Mouse (Mus musculus) testis, adult 2 months (tissue): ENCODE data around the gene Olfr930.

Experiments used
- CTCF ChIP-seq: fragments of 200-500 bp; IDR thresholded peaks from 2 replicates; pipeline ENCODE4 v1.5.1; 2012; ENCODE audit warnings: low read depth, mild to moderate bottlenecking, inconsistent platforms, low read length, moderate library complexity; ENCODE audit not compliant: control insufficient read depth, insufficient read depth, insufficient replicate concordance
- POLR2A ChIP-seq: fragments of 200-500 bp; IDR thresholded peaks from 2 replicates; pipeline ENCODE4 v1.6.1; 2012; ENCODE audit warnings: low read depth, mild to moderate bottlenecking, inconsistent platforms, low read length, moderate library complexity; ENCODE audit not compliant: control insufficient read depth

- TF ChIP-seq CTCF (no peak), POLR2A (no peak)
Measured at GRCm38 (mm10) chr9:38972013-38972412, 42.4 kb downstream of the Olfr930 start, which contains the start of gene Olfr933.
